Mouse (Mus musculus) heart, postnatal 0 days (tissue): Measurements from ENCODE around the gene Hoxa6.

Source experiments
- CTCF ChIP-seq: IDR thresholded peaks from 2 replicates; pipeline ENCODE4 v1.5.1; 2016; ENCODE audit warnings: antibody characterized with exemption, control low read depth, low read depth
- EP300 ChIP-seq: IDR thresholded peaks from 2 replicates; pipeline ENCODE4 v1.6.1; 2016; ENCODE audit warnings: antibody characterized with exemption, low read depth

GRCm38 (mm10) chr6:52234428-52235140, 26.1 kb upstream of the Hoxa6 start:
- TF ChIP-seq CTCF (no peak), EP300 (no peak)
